Mouse (Mus musculus) heart, embryonic 13.5 days (tissue): ENCODE results near the gene Camkmt. TPM values are rescaled to one million over a fixed set of nuclear protein-coding genes. Genes with fewer than 3 reads are reported as not detected.
A peak's percentile ranks its signal among the peaks of the same experiment; 100 is the strongest.

Experiments
- ATAC-seq: fragments of 200-750 bp; cut with Nextera tagmentation; 2 replicates; pipeline ENCODE4 v1.8.0; 2017; ENCODE audit warnings: moderate TSS enrichment; ENCODE audit not compliant: insufficient number of reproducible peaks, low FRiP score, low TSS enrichment; ENCODE audit errors: extremely low read depth
- H3K27ac ChIP-seq: fragments of 300-500 bp; sonication (generic); replicated peaks from 2 replicates; pipeline ENCODE4 v1.5.1; 2015; ENCODE audit warnings: moderate library complexity, mild to moderate bottlenecking, inconsistent platforms
- H3K27me3 ChIP-seq: fragments of 300-500 bp; sonication (generic); replicated peaks from 2 replicates; pipeline ENCODE4 v1.6.1; 2015; ENCODE audit warnings: mild to moderate bottlenecking, inconsistent platforms
- H3K36me3 ChIP-seq: fragments of 300-500 bp; sonication (generic); 2 replicates; pipeline ENCODE4 v1.6.1; 2015; ENCODE audit warnings: mild to moderate bottlenecking, inconsistent platforms
- H3K4me1 ChIP-seq: fragments of 300-500 bp; sonication (generic); 2 replicates; pipeline ENCODE4 v1.6.1; 2015; ENCODE audit warnings: inconsistent platforms
- H3K4me2 ChIP-seq: fragments of 300-500 bp; sonication (generic); 2 replicates; pipeline ENCODE4 v1.6.1; 2015; ENCODE audit warnings: inconsistent platforms, mild to moderate bottlenecking, moderate library complexity
- H3K4me3 ChIP-seq: fragments of 300-500 bp; sonication (generic); 2 replicates; pipeline ENCODE4 v1.5.1; 2015; ENCODE audit warnings: moderate library complexity, mild to moderate bottlenecking, inconsistent platforms
- H3K9ac ChIP-seq: fragments of 300-500 bp; sonication (generic); 2 replicates; pipeline ENCODE4 v1.6.1; 2015; ENCODE audit warnings: inconsistent platforms, mild to moderate bottlenecking, moderate library complexity
- H3K9me3 ChIP-seq: fragments of 300-500 bp; sonication (generic); 2 replicates; pipeline ENCODE4 v1.6.1; 2016; ENCODE audit warnings: inconsistent platforms
- WGBS: fragments of 180-500 bp; shearing (Covaris S2); methylation state at CpG from one replicate; pipeline ENCODE4 v1.1.7; 2015; ENCODE audit warnings: mixed read lengths; 5-methylcytosine and 5-hydroxymethylcytosine counted together
- polyA plus RNA-seq: library from polyadenylated mRNA; unstranded; fragments of >200 nt; fragmentation: Nextera tagmentation; extraction: Ambion mirVana; gene quantifications from 2 replicates; pipeline ENCODE4 v1.2.1, GENCODE M21; 2015

The Camkmt gene
- polyA plus RNA-seq, 1 experiment from 2014 or later = 6.5 TPM

DNA sequence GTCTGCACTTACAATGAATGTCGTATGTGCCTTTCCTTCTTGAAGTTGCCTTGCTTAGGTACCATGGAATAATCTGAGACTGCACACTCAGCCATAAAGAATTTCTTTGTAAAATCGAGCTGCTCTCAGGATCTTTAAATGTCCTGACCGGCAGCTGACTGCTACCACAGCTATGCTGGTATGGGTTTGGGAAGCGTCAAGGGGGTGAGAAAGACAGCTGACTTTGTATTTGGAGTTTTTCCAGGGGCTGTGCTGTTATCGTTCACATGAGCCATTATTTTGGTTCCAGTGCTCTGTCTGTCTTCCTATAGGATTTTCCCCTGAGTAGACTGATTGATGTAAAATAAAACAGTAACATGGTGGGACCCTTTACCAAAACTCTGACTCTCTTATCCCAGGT is 158.6 kb downstream of the Camkmt start:
- WGBS = 30% methylated on average over 5 of the region's 5 CpGs
- Histone ChIP-seq H3K27me3 (no peaks in the 10 kb centered on the region), H3K4me2 (no peak overlapping the region), H3K4me1 (peaks cover 11% of the 10 kb centered on the region), H3K9me3 (no peaks in the 10 kb centered on the region), H3K4me3 (no peak overlapping the region), H3K36me3 (no peaks in the 10 kb centered on the region), H3K9ac (no peak overlapping the region), H3K27ac (no peak overlapping the region)
- no peak for ATAC-seq

DNA sequence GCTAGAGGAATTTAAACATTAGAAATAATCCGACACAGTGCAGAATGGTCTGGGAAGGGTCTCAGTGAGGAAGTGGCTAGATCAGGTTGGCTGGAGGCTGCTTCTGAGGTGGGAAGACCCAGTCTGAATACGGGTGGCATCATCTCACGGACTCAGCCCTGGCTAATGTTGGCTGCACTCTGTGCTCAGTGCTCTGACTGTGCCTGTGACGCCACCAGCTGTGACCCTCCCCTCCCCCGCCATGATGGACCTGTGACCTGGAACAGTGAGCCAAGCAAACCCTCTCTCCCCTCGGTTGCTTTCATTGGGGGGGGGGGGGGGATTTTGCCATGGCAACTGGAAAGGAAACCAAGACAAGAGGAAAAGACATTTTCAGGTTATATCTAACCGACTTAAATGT is 159.4 kb downstream of the Camkmt start:
- Histone ChIP-seq H3K9ac (no peak overlapping the region), H3K4me3 (no peak overlapping the region), H3K27ac (no peak overlapping the region), H3K36me3 (no peaks in the 10 kb centered on the region), H3K27me3 (no peaks in the 10 kb centered on the region), H3K9me3 (no peaks in the 10 kb centered on the region), H3K4me1 (peaks cover 11% of the 10 kb centered on the region), H3K4me2 (no peak overlapping the region)
- WGBS = 51% methylated on average over 7 of the region's 7 CpGs
- ATAC-seq = no peak

DNA sequence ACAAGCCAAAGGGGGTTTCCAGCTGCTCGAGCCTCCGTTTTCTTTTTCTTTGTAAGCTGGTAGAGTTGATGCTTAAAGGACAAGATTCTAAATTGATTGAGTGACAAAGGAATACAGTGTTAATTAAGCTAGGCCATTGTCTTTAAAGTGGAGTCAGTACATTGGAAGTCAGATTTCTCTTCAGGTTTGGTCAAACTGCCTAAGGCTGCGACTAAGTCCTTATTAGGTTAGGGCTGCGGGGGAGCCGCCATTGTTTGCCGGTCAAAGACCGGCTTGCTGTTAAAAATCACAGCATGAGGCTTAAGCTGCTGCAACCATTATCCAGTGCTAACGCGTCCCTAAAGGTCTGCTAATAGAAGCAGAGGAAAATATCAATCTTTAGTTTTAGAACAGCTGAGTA is 166.6 kb downstream of the Camkmt start:
- WGBS = 29% methylated on average over 9 of the region's 9 CpGs
- no peaks in the 10 kb centered on the region for H3K36me3 ChIP-seq
- no peak overlapping the region for H3K9ac ChIP-seq
- H3K9me3 ChIP-seq = no peaks in the 10 kb centered on the region
- no peaks in the 10 kb centered on the region for H3K27me3 ChIP-seq
- peaks cover 8% of the 10 kb centered on the region for H3K4me1 ChIP-seq
- ATAC-seq = no peak
- peak overlapping the region; percentile 29; the same call in 1 of the 2 replicates for H3K4me2 ChIP-seq
- no peak overlapping the region for H3K27ac ChIP-seq
- H3K4me3 ChIP-seq = no peak overlapping the region

DNA sequence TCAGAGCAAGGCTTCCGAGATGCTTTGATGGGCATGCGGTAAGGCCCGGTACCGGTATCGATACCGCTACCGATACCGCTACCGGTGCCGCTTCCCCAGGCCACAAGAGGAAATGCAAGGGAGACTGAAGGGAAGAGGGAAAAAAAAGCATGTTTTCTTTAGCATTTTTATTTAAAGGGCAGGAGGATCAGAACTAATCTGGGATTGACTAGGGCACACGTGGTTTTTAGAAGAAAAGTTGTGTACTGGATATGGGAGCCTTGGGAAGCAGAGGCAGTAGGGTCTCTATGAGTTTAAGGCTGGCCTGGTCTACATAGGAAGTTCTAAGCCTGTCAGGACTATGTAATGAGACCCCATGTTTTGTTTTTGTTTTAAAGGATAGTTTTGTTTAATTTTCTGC is 167.0 kb downstream of the Camkmt start:
- Histone ChIP-seq H3K4me2 (peak overlapping the region; percentile 29; the same call in 1 of the 2 replicates), H3K9me3 (no peaks in the 10 kb centered on the region), H3K9ac (no peak overlapping the region), H3K4me3 (no peak overlapping the region), H3K27me3 (no peaks in the 10 kb centered on the region), H3K27ac (no peak overlapping the region), H3K36me3 (no peaks in the 10 kb centered on the region), H3K4me1 (peaks cover 8% of the 10 kb centered on the region)
- 63% methylated on average over 11 of the region's 11 CpGs for WGBS
- ATAC-seq = no peak

DNA sequence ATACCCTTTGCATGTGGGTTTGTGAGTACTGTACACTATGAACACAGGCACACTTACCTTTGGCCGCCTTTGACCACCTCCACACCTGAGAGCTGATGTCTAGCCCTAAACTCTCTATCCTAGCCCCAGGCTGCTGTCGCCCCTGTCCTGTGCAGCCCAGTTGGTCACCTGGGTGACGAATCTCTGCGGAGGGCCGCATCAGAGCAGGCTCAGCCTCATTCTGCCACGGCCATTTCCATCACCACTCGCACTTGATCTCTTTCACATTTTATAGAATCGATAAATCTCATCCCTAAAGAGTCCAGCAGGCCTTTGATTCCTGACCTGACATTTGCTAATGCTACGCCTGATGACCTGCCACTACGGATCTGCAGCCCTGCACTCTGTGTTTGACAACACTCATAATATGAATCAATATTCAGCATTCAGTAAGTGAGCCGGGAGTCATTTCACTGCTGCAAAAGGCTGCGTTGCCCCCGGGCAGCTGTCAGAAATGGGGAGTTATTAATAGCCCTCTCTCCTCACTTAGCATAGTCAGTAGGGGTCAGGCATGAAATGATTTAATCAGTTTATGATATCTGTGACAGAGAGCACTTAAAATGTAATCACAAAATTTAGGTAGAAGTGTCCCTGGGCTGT is 168.5 kb downstream of the Camkmt start:
- Histone ChIP-seq H3K27me3 (no peaks in the 10 kb centered on the region), H3K9me3 (no peaks in the 10 kb centered on the region), H3K4me2 (no peak overlapping the region), H3K27ac (no peak overlapping the region), H3K36me3 (no peaks in the 10 kb centered on the region), H3K9ac (no peak overlapping the region), H3K4me3 (no peak overlapping the region), H3K4me1 (peaks cover 8% of the 10 kb centered on the region)
- ATAC-seq = no peak
- WGBS = 67% methylated on average over 13 of the region's 13 CpGs

DNA sequence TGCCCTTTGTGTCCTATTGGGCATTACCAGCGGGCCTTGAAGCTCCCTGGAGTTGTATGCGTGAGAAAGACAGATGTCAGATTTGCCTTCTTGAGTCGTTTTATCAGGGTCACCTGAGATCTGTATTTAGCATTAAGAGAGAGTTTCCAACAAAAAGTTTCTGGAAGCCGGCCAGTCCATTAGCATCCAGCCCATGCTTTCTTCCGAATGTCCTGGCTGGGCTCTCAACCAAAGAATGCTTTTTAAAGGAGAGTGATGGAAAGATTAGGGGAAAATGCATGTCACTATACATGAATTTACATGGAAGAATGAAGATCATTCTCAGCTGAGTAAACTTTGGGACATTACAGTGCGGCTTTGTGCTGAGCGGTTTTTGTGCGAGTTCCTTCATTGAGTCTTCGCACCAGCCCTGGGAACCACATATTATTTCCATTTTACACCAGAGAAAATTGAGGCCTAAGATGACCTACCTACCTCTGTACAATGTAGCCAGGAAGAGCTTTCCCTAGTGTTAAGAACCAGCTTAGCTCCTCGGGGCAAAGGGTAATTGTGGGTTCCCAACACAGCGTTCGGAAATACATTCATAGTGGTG is 176.6 kb downstream of the Camkmt start:
- Histone ChIP-seq H3K9me3 (no peaks in the 10 kb centered on the region), H3K4me3 (no peak overlapping the region), H3K27ac (no peak overlapping the region), H3K9ac (no peak overlapping the region), H3K27me3 (no peaks in the 10 kb centered on the region), H3K4me2 (no peak overlapping the region), H3K36me3 (no peaks in the 10 kb centered on the region), H3K4me1 (no peaks in the 10 kb centered on the region)
- 80% methylated on average over 12 of the region's 12 CpGs for WGBS
- ATAC-seq = no peak

DNA sequence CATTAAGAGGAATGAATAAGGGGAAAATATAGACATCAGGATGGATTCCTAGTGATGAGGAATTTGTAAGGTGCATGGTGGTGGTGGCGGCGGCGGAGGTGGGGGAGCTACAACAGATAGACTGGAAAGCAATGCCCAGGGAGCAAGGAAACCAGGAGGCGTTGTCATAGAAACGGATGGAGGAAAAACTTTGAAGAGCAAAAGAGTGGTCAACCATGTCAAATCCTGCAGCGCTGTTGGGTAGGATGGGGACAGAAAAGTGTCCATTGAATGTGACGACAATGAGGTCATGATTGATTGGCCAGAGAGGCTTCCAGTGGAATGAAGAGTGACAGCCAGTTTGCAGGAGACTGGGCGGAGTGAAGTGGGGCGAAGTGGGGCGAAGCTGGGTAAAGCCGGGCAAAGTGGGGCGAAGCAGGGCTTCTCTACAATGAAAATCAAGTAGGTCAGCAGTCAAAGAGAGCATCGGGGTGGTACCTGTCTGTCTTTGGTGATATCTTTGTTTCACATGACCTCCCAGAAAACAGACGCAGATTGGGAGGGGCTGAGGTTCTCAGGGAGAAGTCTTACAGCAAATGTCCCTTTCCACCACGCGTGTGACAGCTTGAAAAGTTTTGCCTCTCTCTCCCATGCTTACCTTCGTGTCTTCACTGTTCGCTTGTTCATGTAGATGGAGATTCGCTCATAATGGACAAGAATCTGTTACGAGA is 181.3 kb downstream of the Camkmt start:
- no peak overlapping the region for H3K9ac ChIP-seq
- H3K27me3 ChIP-seq = no peaks in the 10 kb centered on the region
- H3K4me2 ChIP-seq = no peak overlapping the region
- ATAC-seq = no peak
- 83% methylated on average over 20 of the region's 20 CpGs for WGBS
- H3K4me1 ChIP-seq = no peaks in the 10 kb centered on the region
- no peaks in the 10 kb centered on the region for H3K9me3 ChIP-seq
- H3K36me3 ChIP-seq = no peaks in the 10 kb centered on the region
- H3K27ac ChIP-seq = no peak overlapping the region
- H3K4me3 ChIP-seq = no peak overlapping the region

DNA sequence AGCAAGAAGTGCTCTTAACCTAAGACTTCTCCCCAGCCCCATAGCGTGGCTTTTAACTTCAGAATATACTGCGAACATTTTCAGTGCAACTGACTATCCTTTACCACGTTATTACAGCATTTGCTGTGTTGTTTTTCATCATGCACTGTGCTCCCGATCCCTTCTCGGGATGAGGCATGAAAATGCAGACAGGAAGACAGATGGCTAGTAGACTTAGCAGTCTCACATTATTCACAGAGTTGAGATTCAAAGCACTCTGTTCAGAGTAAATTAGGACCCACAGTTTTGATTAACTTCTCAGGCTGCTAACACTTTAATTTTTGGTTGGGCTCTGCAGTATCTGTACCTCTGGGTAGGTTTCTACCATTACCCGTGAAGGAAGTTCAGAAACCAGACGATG is 189.4 kb downstream of the Camkmt start:
- H3K4me2 ChIP-seq = no peak overlapping the region
- H3K27ac ChIP-seq = no peak overlapping the region
- H3K4me3 ChIP-seq = no peak overlapping the region
- WGBS = 75% methylated on average over 7 of the region's 7 CpGs
- H3K36me3 ChIP-seq = no peaks in the 10 kb centered on the region
- no peak overlapping the region for H3K9ac ChIP-seq
- H3K9me3 ChIP-seq = no peaks in the 10 kb centered on the region
- H3K4me1 ChIP-seq = no peaks in the 10 kb centered on the region
- H3K27me3 ChIP-seq = no peaks in the 10 kb centered on the region
- ATAC-seq = no peak

DNA sequence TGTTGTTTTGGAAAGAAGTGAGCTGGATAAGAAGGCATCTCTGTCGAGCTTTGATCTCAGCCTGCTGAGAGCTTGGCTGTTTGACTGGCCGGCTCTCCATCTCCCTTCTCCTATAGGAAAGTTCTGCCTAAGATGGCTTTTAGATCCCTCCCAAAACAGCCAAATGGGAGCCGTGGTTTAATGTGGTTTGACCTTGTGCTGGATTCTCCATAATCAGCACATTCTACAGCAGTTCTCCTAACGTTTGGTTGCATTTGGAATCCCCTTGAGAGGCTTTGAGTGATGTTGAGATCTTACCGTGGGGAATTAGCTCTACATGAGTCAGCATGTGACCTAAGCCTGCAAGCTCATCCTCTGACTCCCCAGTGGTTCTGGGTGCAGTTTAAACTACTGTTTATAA is 192.1 kb downstream of the Camkmt start:
- Histone ChIP-seq H3K27me3 (no peaks in the 10 kb centered on the region), H3K36me3 (no peaks in the 10 kb centered on the region), H3K9ac (no peak overlapping the region), H3K4me3 (no peak overlapping the region), H3K4me1 (no peaks in the 10 kb centered on the region), H3K4me2 (no peak overlapping the region), H3K27ac (no peak overlapping the region), H3K9me3 (no peaks in the 10 kb centered on the region)
- ATAC-seq = no peak
- WGBS = 57% methylated on average over 5 of the region's 5 CpGs

DNA sequence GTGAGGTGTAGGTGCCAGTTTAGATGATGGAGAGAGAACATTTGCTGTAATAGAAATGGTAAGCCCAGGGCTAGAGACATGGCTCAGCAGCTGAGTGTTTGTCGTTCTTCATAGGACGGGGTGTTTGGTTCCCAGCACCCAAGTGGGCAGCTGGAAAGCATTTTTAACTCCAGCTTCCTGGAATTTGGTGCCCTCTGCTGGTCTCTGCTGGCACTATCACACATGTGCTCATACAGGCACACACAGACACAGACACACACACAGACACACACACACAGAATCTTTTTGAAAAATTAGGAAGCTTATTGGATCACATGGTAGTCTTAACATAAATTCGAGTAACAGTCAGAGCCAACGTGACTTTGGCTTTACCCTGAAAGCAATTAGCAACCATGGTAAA is 200.8 kb downstream of the Camkmt start:
- no peak for ATAC-seq
- no peak overlapping the region for H3K4me3 ChIP-seq
- peaks cover 6% of the 10 kb centered on the region for H3K9me3 ChIP-seq
- no peak overlapping the region for H3K27ac ChIP-seq
- no peak overlapping the region for H3K4me2 ChIP-seq
- WGBS = 81% methylated on average over 4 of the region's 4 CpGs
- H3K4me1 ChIP-seq = peaks cover 5% of the 10 kb centered on the region
- H3K9ac ChIP-seq = no peak overlapping the region
- no peaks in the 10 kb centered on the region for H3K27me3 ChIP-seq
- no peaks in the 10 kb centered on the region for H3K36me3 ChIP-seq

DNA sequence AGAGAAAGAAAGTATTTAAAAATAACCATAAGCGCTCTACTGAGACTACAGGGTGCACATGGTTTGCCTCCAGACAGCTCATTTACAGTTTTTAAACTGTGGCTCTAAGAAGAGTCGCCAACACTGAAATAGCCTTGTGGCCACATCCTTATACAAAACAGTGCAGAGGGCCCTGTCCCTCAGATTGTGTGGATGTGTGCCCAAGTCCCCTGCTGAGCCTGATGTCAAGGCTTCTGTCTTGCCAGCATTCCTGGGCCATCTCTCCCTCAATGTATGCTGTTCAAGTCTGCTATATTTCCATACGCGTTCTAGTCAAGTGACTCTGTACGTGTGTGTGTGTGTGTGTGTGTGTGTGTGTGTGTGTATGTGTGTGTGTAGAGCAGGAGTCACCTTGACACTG is 201.2 kb downstream of the Camkmt start:
- Histone ChIP-seq H3K4me1 (peaks cover 5% of the 10 kb centered on the region), H3K4me2 (no peak overlapping the region), H3K27me3 (no peaks in the 10 kb centered on the region), H3K27ac (no peak overlapping the region), H3K9me3 (peaks cover 6% of the 10 kb centered on the region), H3K36me3 (no peaks in the 10 kb centered on the region), H3K9ac (no peak overlapping the region), H3K4me3 (no peak overlapping the region)
- 81% methylated on average over 5 of the region's 5 CpGs for WGBS
- ATAC-seq = no peak

DNA sequence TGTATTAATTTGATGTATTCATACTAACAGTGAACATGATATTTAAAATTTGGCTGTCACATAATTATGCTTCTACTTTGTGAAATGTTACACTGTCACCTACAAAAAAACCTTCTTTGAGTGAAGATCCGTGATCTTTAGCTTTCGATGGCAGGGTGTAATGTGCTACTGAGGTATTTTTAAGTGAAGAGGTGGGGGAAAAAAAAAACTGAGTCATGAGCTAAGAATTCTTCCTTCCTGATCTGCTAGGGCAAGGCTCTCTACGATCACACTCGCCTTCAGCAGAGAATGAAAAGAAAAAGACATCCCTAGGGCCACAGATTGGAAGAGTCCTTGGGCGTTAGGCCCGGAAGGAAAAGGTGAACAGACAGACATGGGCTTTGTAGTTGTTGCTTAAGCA is 201.9 kb downstream of the Camkmt start:
- Histone ChIP-seq H3K4me3 (no peak overlapping the region), H3K36me3 (no peaks in the 10 kb centered on the region), H3K4me1 (peaks cover 5% of the 10 kb centered on the region), H3K9me3 (peaks cover 6% of the 10 kb centered on the region), H3K27ac (no peak overlapping the region), H3K9ac (no peak overlapping the region), H3K27me3 (no peaks in the 10 kb centered on the region), H3K4me2 (no peak overlapping the region)
- 57% methylated on average over 6 of the region's 6 CpGs for WGBS
- ATAC-seq = no peak
